Mouse (Mus musculus): ENCODE measurements around the gene Arhgef25. TPM values are rescaled to one million over a fixed set of nuclear protein-coding genes. Genes with fewer than 3 reads are reported as not detected.
A peak's percentile ranks its signal among the peaks of the same experiment; 100 is the strongest.
"Not testable (repeated sequence)": the region's sequence is repeated elsewhere in the genome, so short reads cannot be mapped to it uniquely, and the experiment has no call there.

Gene Arhgef25
- polyA plus RNA-seq, 1 experiment from 2014 or later: 5.4 TPM

DNA sequence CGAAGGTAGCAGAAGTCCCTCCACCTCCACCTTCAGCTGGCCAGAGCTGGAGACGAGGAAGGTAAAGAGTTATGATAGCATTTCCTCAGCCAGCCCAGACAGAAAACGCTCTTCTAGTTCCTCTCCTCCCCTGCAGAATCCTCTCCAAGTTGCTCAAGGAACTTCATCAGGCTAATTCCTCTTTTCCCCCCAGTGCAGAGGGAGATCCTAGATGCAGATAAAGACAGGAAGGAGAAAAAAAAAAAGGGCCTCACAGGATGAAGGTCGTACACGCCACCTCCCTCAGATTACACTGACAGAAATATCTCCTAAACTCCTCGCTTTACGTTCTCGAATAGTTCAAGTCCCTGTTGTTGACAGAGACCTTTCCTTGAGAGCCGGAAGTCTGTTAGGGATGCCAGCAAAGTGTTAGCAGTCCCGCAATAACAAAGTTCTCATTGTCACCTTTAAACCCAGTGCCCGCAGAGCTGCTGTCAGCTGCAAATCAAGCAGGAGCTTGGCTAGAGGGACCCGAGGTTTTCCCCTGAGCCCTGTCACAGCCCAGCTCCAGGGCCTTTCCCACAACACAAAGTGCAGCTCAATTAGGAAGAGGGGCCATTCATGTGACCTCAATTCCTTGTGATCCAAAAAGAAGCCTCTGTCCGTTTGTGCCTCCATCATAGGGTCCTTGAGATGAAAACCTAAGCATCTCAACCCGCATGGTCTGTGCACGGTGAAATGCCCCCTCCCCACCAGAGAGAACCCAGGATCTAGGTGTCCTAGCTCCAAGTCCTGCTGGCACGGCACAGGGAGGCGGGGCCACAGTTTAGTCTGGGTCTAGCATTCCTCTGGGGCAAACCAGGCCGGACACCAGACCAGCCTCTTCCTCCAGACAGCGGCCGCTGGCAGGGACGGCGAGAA, 4.8 kb upstream of the Arhgef25 start:
- ATAC-seq (ENCODE audit: insufficient read depth): peak; percentile 65
- peaks cover 2% of the 10 kb centered on the region; the same call in 1 of the 2 replicates for H3K27me3 ChIP-seq
- H3K36me3 ChIP-seq (replicated peaks): peaks cover 31% of the 10 kb centered on the region
- WGBS (ENCODE audit: insufficient replicate concordance): 5% methylated on average over 22 of the region's 22 CpGs
- H3K27ac ChIP-seq (replicated peaks): peak overlapping the region; percentile 93
- peak overlapping the region; percentile 91 for H3K9ac ChIP-seq
- peaks cover 74% of the 10 kb centered on the region for H3K4me1 ChIP-seq (replicated peaks)
- no peaks in the 10 kb centered on the region for H3K9me3 ChIP-seq (replicated peaks)
- peak overlapping the region; percentile 85 for H3K4me3 ChIP-seq (replicated peaks)
- H3K4me2 ChIP-seq: peak overlapping the region; percentile 95

DNA sequence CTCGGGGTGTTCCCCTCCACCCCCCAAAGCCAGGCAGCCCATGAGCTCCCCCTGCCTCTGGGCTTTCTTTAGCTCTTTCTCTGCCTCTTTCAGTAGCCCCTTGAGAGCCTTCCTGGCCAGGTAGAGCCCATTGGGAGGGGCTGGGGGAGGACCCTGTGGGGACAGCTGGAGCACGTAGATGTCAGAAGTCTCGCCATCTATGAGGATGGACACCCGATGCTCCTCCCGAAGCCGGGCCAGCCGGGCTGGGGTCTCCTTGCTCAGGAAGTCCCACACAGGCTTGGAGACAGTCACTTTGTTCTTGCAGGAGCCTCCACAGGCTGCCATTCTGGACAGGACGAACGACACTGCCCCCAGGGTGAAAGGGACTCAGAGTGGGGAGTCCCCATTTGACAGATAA, 3.1 kb upstream of the Arhgef25 start:
- ATAC-seq (ENCODE audit: insufficient read depth): no peak
- Histone ChIP-seq H3K27ac (replicated peaks) (peak overlapping the region; percentile 73), H3K9ac (peak overlapping the region; percentile 39; the same call in 1 of the 2 replicates), H3K4me3 (replicated peaks) (no peak overlapping the region), H3K9me3 (replicated peaks) (no peaks in the 10 kb centered on the region), H3K27me3 (peaks cover 14% of the 10 kb centered on the region), H3K4me2 (peak overlapping the region; percentile 45), H3K4me1 (replicated peaks) (peaks cover 82% of the 10 kb centered on the region), H3K36me3 (replicated peaks) (peaks cover 14% of the 10 kb centered on the region)
- 69% methylated on average over 9 of the region's 9 CpGs for WGBS (ENCODE audit: insufficient replicate concordance)

- H3K27ac ChIP-seq (replicated peaks): peak overlapping the region; percentile 84
- WGBS (ENCODE audit: insufficient replicate concordance): 60% methylated on average over 1 of the region's 1 CpGs
- not testable (repeated sequence) for H3K4me2 ChIP-seq; H3K9me3 ChIP-seq (replicated peaks); H3K4me3 ChIP-seq (replicated peaks); H3K36me3 ChIP-seq (replicated peaks); ATAC-seq (ENCODE audit: insufficient read depth); H3K9ac ChIP-seq
- peaks cover 87% of the 10 kb centered on the region for H3K4me1 ChIP-seq (replicated peaks)
- peaks cover 25% of the 10 kb centered on the region for H3K27me3 ChIP-seq
These were observed 2.1 kb upstream of the Arhgef25 start for GRCm38 (mm10) chr10:127192057-127192328.

- Histone ChIP-seq H3K27me3 (peaks cover 27% of the 10 kb centered on the region), H3K9me3 (replicated peaks) (no peaks in the 10 kb centered on the region), H3K4me3 (replicated peaks) (no peak overlapping the region), H3K4me1 (replicated peaks) (peaks cover 85% of the 10 kb centered on the region), H3K36me3 (replicated peaks) (peaks cover 4% of the 10 kb centered on the region; the same call in 1 of the 2 replicates), H3K4me2 (peak overlapping the region; percentile 99; the same call in 1 of the 2 replicates), H3K9ac (no peak overlapping the region), H3K27ac (replicated peaks) (peak overlapping the region; percentile 84)
- WGBS (ENCODE audit: insufficient replicate concordance): 53% methylated on average over 19 of the region's 19 CpGs
- ATAC-seq (ENCODE audit: insufficient read depth): no peak
These were observed 1.5 kb upstream of the Arhgef25 start for GRCm38 (mm10) chr10:127191191-127192056.

DNA sequence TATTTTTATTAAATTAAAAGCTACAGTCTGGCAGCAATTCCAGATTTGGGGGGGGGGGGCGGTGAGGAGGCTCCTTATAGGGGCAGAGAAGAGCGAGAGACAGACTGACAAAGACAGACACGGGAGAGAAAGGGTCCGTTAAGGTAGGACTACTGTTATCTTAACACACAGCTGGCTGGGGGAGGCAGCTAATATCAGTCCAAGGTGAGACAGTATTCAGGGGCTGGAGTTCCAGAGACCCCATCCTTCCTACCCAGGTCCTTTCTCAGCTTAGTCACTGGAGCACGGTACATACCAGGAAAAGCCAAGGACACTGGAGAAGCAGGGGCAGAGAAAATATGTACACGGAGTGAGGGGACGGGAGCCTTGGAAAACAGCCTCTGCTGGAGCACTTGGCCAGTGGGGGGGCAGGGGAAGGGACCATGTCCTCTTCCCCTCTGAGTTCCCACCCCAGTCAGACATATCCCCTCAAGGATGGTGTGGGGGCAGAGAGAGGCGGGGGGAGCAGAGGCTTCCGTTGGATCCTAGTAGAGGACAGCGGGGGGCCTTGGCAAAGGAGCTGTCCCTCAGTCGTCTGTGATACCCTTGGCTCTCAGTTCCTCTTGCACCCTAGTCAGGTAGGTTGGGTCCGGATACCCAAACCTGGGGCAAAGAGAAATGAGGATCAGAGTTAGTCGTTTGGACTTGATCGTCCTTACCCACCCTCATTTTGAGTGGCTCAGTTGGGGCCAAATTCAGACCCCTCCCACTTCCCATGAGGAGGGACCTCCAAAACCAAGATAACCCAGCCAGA, 711 bp upstream of the Arhgef25 start:
- H3K4me3 ChIP-seq (replicated peaks): no peak overlapping the region
- H3K9ac ChIP-seq: peak overlapping the region; percentile 71; the same call in 1 of the 2 replicates
- ATAC-seq (ENCODE audit: insufficient read depth): 0 out of 2 replicates have a peak, but pooled peaks have one; percentile 10
- H3K9me3 ChIP-seq (replicated peaks): no peaks in the 10 kb centered on the region
- peaks cover 4% of the 10 kb centered on the region; the same call in 1 of the 2 replicates for H3K36me3 ChIP-seq (replicated peaks)
- peaks cover 27% of the 10 kb centered on the region for H3K27me3 ChIP-seq
- H3K27ac ChIP-seq (replicated peaks): peak overlapping the region; percentile 84
- peak overlapping the region; percentile 99 for H3K4me2 ChIP-seq
- WGBS (ENCODE audit: insufficient replicate concordance): 26% methylated on average over 14 of the region's 14 CpGs
- H3K4me1 ChIP-seq (replicated peaks): peaks cover 80% of the 10 kb centered on the region

GRCm38 (mm10) chr10:127189116-127189650, 700 bp downstream of the Arhgef25 start:
- Histone ChIP-seq H3K4me3 (replicated peaks) (peak overlapping the region; percentile 68), H3K4me1 (replicated peaks) (peaks cover 79% of the 10 kb centered on the region), H3K4me2 (peak overlapping the region; percentile 99), H3K9me3 (replicated peaks) (no peaks in the 10 kb centered on the region), H3K27me3 (peaks cover 41% of the 10 kb centered on the region), H3K27ac (replicated peaks) (peak overlapping the region; percentile 84), H3K36me3 (replicated peaks) (peaks cover 4% of the 10 kb centered on the region; the same call in 1 of the 2 replicates), H3K9ac (peak overlapping the region; percentile 71)
- under 1% methylated on average over 26 of the region's 26 CpGs for WGBS (ENCODE audit: insufficient replicate concordance)
- ATAC-seq (ENCODE audit: insufficient read depth): peak; percentile 66

GRCm38 (mm10) chr10:127188465-127189115, 1.3 kb downstream of the Arhgef25 start:
- peaks cover 81% of the 10 kb centered on the region for H3K4me1 ChIP-seq (replicated peaks)
- H3K36me3 ChIP-seq (replicated peaks): peaks cover 4% of the 10 kb centered on the region; the same call in 1 of the 2 replicates
- peaks cover 47% of the 10 kb centered on the region for H3K27me3 ChIP-seq
- WGBS (ENCODE audit: insufficient replicate concordance): 1% methylated on average over 44 of the region's 46 CpGs
- H3K9ac ChIP-seq: peak overlapping the region; percentile 71
- peak overlapping the region; percentile 99 for H3K4me2 ChIP-seq
- H3K27ac ChIP-seq (replicated peaks): peak overlapping the region; percentile 84
- no peaks in the 10 kb centered on the region for H3K9me3 ChIP-seq (replicated peaks)
- peak overlapping the region; percentile 68 for H3K4me3 ChIP-seq (replicated peaks)
- ATAC-seq (ENCODE audit: insufficient read depth): peak; percentile 62

- peaks cover 81% of the 10 kb centered on the region for H3K4me1 ChIP-seq (replicated peaks)
- no peak for ATAC-seq (ENCODE audit: insufficient read depth)
- WGBS (ENCODE audit: insufficient replicate concordance): 2% methylated on average over 20 of the region's 21 CpGs
- peak overlapping the region; percentile 84 for H3K27ac ChIP-seq (replicated peaks)
- H3K4me2 ChIP-seq: peak overlapping the region; percentile 99
- peaks cover 4% of the 10 kb centered on the region; the same call in 1 of the 2 replicates for H3K36me3 ChIP-seq (replicated peaks)
- H3K9me3 ChIP-seq (replicated peaks): no peaks in the 10 kb centered on the region
- peaks cover 52% of the 10 kb centered on the region for H3K27me3 ChIP-seq
- peak overlapping the region; percentile 71 for H3K9ac ChIP-seq
- peak overlapping the region; percentile 68 for H3K4me3 ChIP-seq (replicated peaks)
These were observed 1.8 kb downstream of the Arhgef25 start for GRCm38 (mm10) chr10:127188079-127188453.

DNA sequence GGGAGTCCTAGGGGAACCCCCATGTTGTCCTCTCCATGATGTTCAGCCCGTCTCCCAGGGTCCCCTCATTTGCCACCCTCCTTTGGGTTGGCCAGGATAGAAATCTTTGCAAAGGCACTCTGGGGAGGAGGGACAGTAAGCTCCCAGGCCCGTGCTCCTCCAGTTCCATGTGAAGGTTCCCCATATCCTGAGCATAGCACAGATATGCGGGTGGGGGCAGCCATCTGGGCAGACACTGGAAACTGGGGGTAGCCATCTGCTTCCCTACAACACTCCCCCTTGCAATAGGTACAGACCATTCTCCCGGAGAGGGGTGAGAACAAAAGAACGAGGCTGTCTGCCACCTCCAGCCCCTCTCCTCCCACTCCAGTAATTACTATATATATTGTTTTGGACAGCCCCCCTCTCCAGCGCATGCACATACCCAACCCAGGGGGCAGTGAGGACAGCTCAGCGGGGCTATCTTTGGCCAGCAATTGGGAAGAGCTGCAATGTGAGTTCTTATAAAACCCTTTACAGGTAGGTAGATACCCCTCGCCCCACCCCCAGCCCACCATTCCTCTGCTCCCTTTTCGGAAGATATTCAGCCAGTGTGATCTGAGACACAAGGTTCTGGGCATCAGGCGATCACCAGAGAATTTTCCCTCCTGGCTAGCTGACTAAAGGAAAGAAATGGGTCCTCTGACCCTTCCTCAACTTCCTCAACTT, 2.4 kb downstream of the Arhgef25 start:
- peak overlapping the region; percentile 68; the same call in 1 of the 2 replicates for H3K4me3 ChIP-seq (replicated peaks)
- peaks cover 57% of the 10 kb centered on the region for H3K27me3 ChIP-seq
- WGBS (ENCODE audit: insufficient replicate concordance): 59% methylated on average over 10 of the region's 10 CpGs
- no peak overlapping the region for H3K27ac ChIP-seq (replicated peaks)
- no peaks in the 10 kb centered on the region for H3K9me3 ChIP-seq (replicated peaks)
- peaks cover 75% of the 10 kb centered on the region for H3K4me1 ChIP-seq (replicated peaks)
- no peak for ATAC-seq (ENCODE audit: insufficient read depth)
- peak overlapping the region; percentile 99; the same call in 1 of the 2 replicates for H3K4me2 ChIP-seq
- H3K36me3 ChIP-seq (replicated peaks): peaks cover 3% of the 10 kb centered on the region; the same call in 1 of the 2 replicates
- no peak overlapping the region for H3K9ac ChIP-seq

Data from liver, embryonic 15.5 days (tissue).